Comparison of ENCODE assay signal across 8 mouse cellular contexts in the genomic region with DNA sequence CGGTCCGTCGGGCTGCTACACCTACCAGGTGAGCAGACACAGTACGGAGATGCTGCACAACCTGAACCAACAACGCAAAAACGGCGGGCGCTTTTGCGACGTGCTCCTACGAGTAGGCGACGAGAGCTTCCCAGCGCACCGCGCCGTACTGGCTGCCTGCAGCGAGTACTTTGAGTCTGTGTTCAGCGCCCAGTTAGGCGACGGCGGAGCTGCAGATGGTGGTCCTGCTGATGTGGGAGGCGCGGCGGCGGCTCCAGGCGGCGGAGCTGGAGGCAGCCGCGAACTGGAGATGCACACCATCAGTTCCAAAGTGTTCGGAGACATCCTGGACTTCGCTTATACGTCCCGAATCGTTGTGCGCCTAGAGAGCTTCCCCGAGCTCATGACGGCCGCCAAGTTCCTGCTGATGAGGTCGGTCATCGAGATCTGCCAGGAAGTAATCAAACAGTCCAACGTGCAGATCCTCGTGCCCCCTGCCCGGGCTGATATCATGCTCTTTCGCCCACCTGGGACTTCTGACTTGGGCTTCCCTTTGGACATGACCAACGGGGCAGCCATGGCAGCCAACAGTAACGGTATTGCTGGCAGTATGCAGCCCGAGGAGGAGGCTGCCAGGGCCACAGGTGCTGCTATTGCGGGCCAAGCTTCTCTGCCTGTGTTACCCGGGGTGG. TPM values are rescaled to one million over a fixed set of nuclear protein-coding genes. Genes with fewer than 3 reads are reported as not detected.
DNase-seq lines count a peak whose midpoint lies in the region; ATAC-seq lines count a peak whose summit lies in the region.

No protein-coding gene starts in this region.

- peak; percentile 50 for DNase-seq in 416B (ENCODE audit: low read depth)
- DNase-seq in T-cell, adult 2 months (ENCODE audit: low spot score): peak; percentile 50
- peak; percentile 35 for DNase-seq in embryonic facial prominence, embryonic 11.5 days (ENCODE audit: low spot score)
- DNase-seq in kidney, postnatal 10 days: peak; percentile 71
- DNase-seq in liver, embryonic 13.5 days: peak; percentile 48
- peak; percentile 65 for DNase-seq in testis, postnatal 14 days (ENCODE audit: low spot score)

- peak overlapping the region; percentile 98 for H3K9ac ChIP-seq in embryonic facial prominence, embryonic 11.5 days (replicated peaks; ENCODE audit: low read length)
- peak overlapping the region; percentile 98 for H3K9ac ChIP-seq in heart, embryonic 14.5 days (ENCODE audit: low read length)
- H3K9ac ChIP-seq in liver, embryonic 13.5 days: peak overlapping the region; percentile 93
- H3K9ac ChIP-seq in neural tube, embryonic 12.5 days: peak overlapping the region; percentile 94

- 1% methylated on average over 50 of the region's 50 CpGs for WGBS in embryonic facial prominence, embryonic 11.5 days
- under 1% methylated on average over 50 of the region's 50 CpGs for WGBS in heart, embryonic 14.5 days
- under 1% methylated on average over 50 of the region's 50 CpGs for WGBS in liver, embryonic 13.5 days (ENCODE audit: insufficient replicate concordance)
- under 1% methylated on average over 50 of the region's 50 CpGs for WGBS in neural tube, embryonic 12.5 days

- ATAC-seq in embryonic facial prominence, embryonic 11.5 days (replicated peaks; ENCODE audit: insufficient number of reproducible peaks, low FRiP score, low TSS enrichment, low read depth): no peak
- no peak for ATAC-seq in heart, embryonic 14.5 days (ENCODE audit: insufficient number of reproducible peaks, insufficient read depth, low FRiP score, low read depth)
- ATAC-seq in liver, embryonic 13.5 days (ENCODE audit: low read depth): peak; percentile 15
- ATAC-seq in neural tube, embryonic 12.5 days (ENCODE audit: low FRiP score, low read depth): 0 out of 2 replicates have a peak, but pooled peaks have one; percentile 0

- H3K27me3 ChIP-seq in embryonic facial prominence, embryonic 11.5 days (ENCODE audit: control insufficient read depth, insufficient read depth, low read length): no peaks in the 10 kb centered on the region
- no peaks in the 10 kb centered on the region for H3K27me3 ChIP-seq in heart, embryonic 14.5 days (ENCODE audit: control insufficient read depth, insufficient read depth, low read length)
- peaks cover 7% of the 10 kb centered on the region; the same call in 1 of the 2 replicates for H3K27me3 ChIP-seq in liver, embryonic 13.5 days
- H3K27me3 ChIP-seq in neural tube, embryonic 12.5 days (replicated peaks): no peaks in the 10 kb centered on the region

- peak overlapping the region; percentile 98 for H3K4me2 ChIP-seq in embryonic facial prominence, embryonic 11.5 days (ENCODE audit: low read depth, low read length)
- peak overlapping the region; percentile 83 for H3K4me2 ChIP-seq in heart, embryonic 14.5 days (ENCODE audit: low read length)
- H3K4me2 ChIP-seq in liver, embryonic 13.5 days: peak overlapping the region; percentile 99
- peak overlapping the region; percentile 93 for H3K4me2 ChIP-seq in neural tube, embryonic 12.5 days (replicated peaks)

- H3K9me3 ChIP-seq in embryonic facial prominence, embryonic 11.5 days (replicated peaks; ENCODE audit: control insufficient read depth, low read length): no peaks in the 10 kb centered on the region
- no peaks in the 10 kb centered on the region for H3K9me3 ChIP-seq in heart, embryonic 14.5 days (ENCODE audit: control insufficient read depth, low read length)
- no peaks in the 10 kb centered on the region for H3K9me3 ChIP-seq in liver, embryonic 13.5 days (replicated peaks)
- no peaks in the 10 kb centered on the region for H3K9me3 ChIP-seq in neural tube, embryonic 12.5 days

- H3K4me1 ChIP-seq in embryonic facial prominence, embryonic 11.5 days (ENCODE audit: control insufficient read depth, insufficient read depth, low read length): peaks cover 5% of the 10 kb centered on the region
- peaks cover 16 to 35% of the 10 kb centered on the region in 2 experiments for H3K4me1 ChIP-seq in heart, embryonic 14.5 days (ENCODE audit: control insufficient read depth in 2 of 2, insufficient read depth in 2 of 2, low read length in 2 of 2)
- peaks cover 75% of the 10 kb centered on the region for H3K4me1 ChIP-seq in liver, embryonic 13.5 days (replicated peaks)
- H3K4me1 ChIP-seq in neural tube, embryonic 12.5 days: peaks cover 39% of the 10 kb centered on the region

- H3K27ac ChIP-seq in embryonic facial prominence, embryonic 11.5 days (replicated peaks; ENCODE audit: low read depth, low read length): peak overlapping the region; percentile 100
- H3K27ac ChIP-seq in heart, embryonic 14.5 days (replicated peaks in 1 of 2; ENCODE audit: control insufficient read depth in 1 of 2, insufficient read depth in 1 of 2, low read depth in 2 of 2, low read length in 2 of 2): peak overlapping the region; percentile 60 to 100
- peak overlapping the region; percentile 92 for H3K27ac ChIP-seq in liver, embryonic 13.5 days
- H3K27ac ChIP-seq in neural tube, embryonic 12.5 days: peak overlapping the region; percentile 99; the same call in 1 of the 2 replicates

- peaks cover 10% of the 10 kb centered on the region for H3K36me3 ChIP-seq in embryonic facial prominence, embryonic 11.5 days (replicated peaks; ENCODE audit: control insufficient read depth, insufficient read depth, low read depth, low read length)
- H3K36me3 ChIP-seq in heart, embryonic 14.5 days (ENCODE audit: control insufficient read depth, insufficient read depth, low read length): peaks cover 30% of the 10 kb centered on the region
- peaks cover 27% of the 10 kb centered on the region for H3K36me3 ChIP-seq in liver, embryonic 13.5 days
- H3K36me3 ChIP-seq in neural tube, embryonic 12.5 days: peaks cover 24% of the 10 kb centered on the region

- peak overlapping the region; percentile 94 for H3K4me3 ChIP-seq in embryonic facial prominence, embryonic 11.5 days (ENCODE audit: low read depth, low read length)
- peak overlapping the region; percentile 67 to 74 for H3K4me3 ChIP-seq in heart, embryonic 14.5 days (ENCODE audit: control insufficient read depth in 1 of 2, insufficient read depth in 1 of 2, low read depth in 1 of 2, low read length in 2 of 2)
- H3K4me3 ChIP-seq in liver, embryonic 13.5 days (replicated peaks): peak overlapping the region; percentile 88
- H3K4me3 ChIP-seq in neural tube, embryonic 12.5 days: peak overlapping the region; percentile 88

RNA-seq across cellular contexts. Expression of a gene that starts 2.1 kb away (rescaled TPM):
- 72.6 and 73.2 TPM in 2 replicates for polyA plus RNA-seq in embryonic facial prominence, embryonic 11.5 days (2014; fragmentation: Nextera tagmentation; extraction: Ambion mirVana)
- polyA plus RNA-seq in heart, embryonic 14.5 days (2014; fragmentation: Nextera tagmentation; extraction: Ambion mirVana): 23.7 and 26.2 TPM in 2 replicates
- 14.8 and 15.8 TPM in 2 replicates for polyA plus RNA-seq in liver, embryonic 13.5 days (2015; fragmentation: Nextera tagmentation; extraction: Ambion mirVana)
- polyA plus RNA-seq in neural tube, embryonic 12.5 days (2016; fragmentation: Nextera tagmentation; extraction: Ambion mirVana): 115 and 117 TPM in 2 replicates

RNA-seq across cellular contexts. Expression of a gene that starts 24.6 kb away (rescaled TPM):
- 294 and 301 TPM in 2 replicates for polyA plus RNA-seq in embryonic facial prominence, embryonic 11.5 days (2014; fragmentation: Nextera tagmentation; extraction: Ambion mirVana)
- polyA plus RNA-seq in heart, embryonic 14.5 days (2014; fragmentation: Nextera tagmentation; extraction: Ambion mirVana): 150 and 155 TPM in 2 replicates
- polyA plus RNA-seq in liver, embryonic 13.5 days (2015; fragmentation: Nextera tagmentation; extraction: Ambion mirVana): 159 and 171 TPM in 2 replicates
- polyA plus RNA-seq in neural tube, embryonic 12.5 days (2016; fragmentation: Nextera tagmentation; extraction: Ambion mirVana): 261 and 274 TPM in 2 replicates

RNA-seq across cellular contexts. Expression of a gene that starts 39.4 kb away (rescaled TPM):
- polyA plus RNA-seq in embryonic facial prominence, embryonic 11.5 days (2014; fragmentation: Nextera tagmentation; extraction: Ambion mirVana): 10.5 and 10.6 TPM in 2 replicates
- 32.2 TPM in 2 replicates for polyA plus RNA-seq in heart, embryonic 14.5 days (2014; fragmentation: Nextera tagmentation; extraction: Ambion mirVana)
- 1.1 and 1.5 TPM in 2 replicates for polyA plus RNA-seq in liver, embryonic 13.5 days (2015; fragmentation: Nextera tagmentation; extraction: Ambion mirVana)
- polyA plus RNA-seq in neural tube, embryonic 12.5 days (2016; fragmentation: Nextera tagmentation; extraction: Ambion mirVana): 21.2 and 22.6 TPM in 2 replicates

Comparison
In these comparisons a context has a peak if more than half of its experiments do, and no peak if none do; other contexts are left out.
1. ATAC-seq: peak in liver, embryonic 13.5 days (single experiment) and neural tube, embryonic 12.5 days (single experiment); none in embryonic facial prominence, embryonic 11.5 days (single experiment) and heart, embryonic 14.5 days (single experiment).
2. Peak in every context shown above with its lines, with median percentiles within 50 percentile points of each other: DNase-seq, H3K27ac ChIP-seq, H3K4me2 ChIP-seq, H3K4me3 ChIP-seq and H3K9ac ChIP-seq.